Mouse (Mus musculus) ZHBTc4 (cell line): ENCODE measurements around the gene Tln2.

Source experiments
- DNase-seq: peaks from one replicate; pipeline ENCODE4 v3.0.0-alpha.2; 2011; ENCODE audit warnings: low read depth, low spot score

Tln2 gene

DNA sequence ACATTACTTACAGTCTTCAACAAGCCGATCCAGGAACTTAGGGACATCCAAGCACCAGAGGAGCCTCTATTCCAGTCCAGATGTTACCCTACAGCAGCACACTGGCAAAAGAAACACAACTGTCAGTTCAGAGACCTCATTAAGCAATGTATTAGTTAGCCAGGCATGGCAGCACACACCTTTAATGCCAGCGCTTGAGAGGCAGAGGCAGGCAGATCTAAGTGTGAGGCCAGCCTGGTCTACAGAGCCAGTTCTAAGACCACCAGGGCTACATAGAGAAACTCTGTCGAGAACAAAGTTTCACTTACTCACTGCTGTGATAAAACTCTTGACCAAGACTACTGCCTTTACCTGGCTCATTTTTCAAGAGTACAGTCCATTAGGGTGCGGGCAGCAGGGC, at the start of gene Tln2:
TSS of gene Tln2 (minus strand) at position 101 of the 400 bp plus-strand sequence.
- no peak for DNase-seq

DNA sequence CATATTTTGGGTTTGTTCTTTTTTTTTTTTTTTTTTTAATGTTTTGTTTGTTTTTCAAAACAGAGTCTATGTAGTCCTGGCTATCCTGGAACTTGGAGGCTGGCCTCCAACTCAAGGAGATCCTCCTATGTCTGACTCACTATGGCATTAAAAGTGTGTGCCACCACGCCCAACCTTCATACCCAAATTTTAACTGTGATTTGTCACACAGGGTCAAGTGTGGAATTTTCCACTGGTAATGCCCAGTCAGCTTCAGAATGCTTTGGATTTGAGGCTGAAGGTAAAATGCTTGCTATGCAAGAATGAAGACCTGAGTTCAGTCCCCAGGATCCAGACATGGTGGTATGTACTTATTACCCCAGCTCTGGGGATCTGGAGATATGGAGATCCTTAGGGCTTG, 49.7 kb upstream of the Tln2 start:
- DNase-seq: no peak

DNA sequence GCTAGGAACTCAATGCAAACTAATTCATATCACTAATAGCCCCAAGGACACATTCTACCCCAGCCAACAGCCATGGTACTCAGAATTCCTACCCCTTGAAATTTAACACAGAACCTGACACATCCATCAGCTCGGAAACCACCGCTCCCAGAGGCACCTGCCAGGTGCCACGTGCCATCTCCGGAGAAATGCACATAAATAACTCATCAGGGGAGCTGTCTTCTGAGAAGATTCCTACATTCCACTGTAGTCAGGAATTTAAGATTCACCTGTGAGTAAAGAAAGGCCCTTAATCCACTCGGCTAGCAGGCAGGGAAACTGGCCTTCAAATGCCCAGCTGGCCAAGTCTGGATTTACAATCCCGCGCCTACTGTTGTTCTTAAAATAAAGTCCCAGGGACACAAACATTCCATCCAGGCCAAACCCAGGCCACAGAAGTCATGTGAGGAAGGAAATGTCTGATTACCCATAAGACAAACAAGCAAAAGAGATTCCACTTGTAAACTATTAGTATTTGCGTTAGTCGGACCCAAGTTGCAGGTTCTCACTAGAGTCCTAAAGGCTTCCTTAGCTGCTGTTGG, 48.4 kb upstream of the Tln2 start:
- peak; percentile 77 for DNase-seq

DNA sequence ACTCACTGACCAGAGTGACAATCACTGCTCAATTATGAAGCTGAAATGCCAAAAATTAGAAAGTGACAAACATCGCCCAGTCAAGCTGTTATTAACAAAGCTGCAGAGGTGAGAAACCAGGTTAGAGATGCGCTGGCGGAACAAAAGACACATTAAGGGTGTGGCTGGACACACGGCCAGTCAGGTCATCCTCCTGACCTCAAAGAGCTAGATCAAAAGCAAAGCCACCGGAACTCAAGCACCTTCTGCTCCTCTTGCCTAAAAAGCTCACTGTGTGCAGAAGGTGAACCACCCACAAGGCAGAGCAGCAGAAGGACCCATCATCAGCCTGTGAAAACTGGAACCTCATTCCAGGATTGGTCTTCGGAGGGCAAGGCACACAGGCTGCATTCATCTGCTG, 47.8 kb upstream of the Tln2 start:
- DNase-seq: peak; percentile 62

DNA sequence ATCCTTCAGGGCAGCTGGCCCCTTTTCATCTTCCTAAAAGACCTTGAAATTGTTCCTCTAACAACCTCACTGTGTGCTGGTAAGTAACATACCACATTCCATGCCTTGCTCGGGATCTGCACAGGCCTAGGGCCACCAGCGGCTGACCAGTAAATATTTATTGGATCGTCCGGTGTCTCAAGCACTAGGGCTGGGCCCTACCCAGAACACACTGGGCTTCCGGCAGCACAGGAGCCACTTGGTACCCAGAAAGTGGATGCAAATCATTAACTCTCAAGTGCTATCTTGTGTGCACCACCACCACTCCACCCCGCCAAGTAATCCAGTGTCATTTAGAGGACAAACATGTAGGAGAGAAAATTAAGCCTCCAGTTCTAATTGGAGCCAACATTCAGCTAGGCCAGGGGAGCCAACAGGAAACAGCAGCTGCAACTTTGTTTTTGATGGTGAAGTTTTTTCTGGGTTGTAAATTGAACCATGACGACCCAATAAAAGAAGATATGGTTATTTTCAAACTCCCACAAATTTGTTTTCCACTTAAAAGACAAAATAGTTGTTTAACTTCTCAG, 46.4 kb upstream of the Tln2 start:
- DNase-seq: no peak

DNA sequence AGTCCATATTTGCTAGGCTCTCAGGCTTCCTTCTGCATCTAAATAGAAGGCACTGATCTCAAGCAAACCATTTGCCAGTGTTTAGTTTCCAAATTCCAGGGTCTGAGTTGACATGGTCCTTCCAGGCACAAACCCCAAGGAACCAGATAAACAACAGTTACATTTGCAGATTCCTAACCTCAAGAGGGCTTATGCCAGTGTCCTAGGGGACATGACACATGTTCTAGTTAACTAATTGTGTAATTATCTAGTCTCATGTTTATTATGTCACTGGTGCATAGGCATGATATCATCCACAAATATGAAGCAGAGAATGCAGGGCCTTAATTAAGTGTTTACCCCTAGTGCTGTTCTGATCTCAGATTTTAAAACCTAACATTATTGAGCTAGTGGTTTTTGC, 45.4 kb upstream of the Tln2 start:
- no peak for DNase-seq

DNA sequence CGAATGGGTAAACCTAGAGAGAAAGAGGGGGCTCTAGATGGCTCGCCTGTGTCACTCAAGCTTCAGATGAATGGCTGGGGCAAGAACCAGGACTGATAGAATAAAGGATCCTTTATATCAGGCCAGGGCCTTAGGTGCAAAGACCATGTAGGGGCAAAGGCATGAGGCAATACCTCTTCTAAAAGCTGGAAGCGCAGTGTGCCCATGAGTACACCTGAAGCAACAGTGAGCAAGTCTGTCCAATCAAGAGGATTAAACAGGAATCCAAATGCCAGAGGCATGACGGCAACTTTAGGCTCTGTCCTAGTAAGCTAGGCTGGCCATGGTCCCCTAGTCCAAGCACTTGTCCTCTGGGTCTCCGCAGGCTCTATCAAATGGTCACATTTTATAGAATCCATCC, 42.8 kb upstream of the Tln2 start:
- no peak for DNase-seq

DNA sequence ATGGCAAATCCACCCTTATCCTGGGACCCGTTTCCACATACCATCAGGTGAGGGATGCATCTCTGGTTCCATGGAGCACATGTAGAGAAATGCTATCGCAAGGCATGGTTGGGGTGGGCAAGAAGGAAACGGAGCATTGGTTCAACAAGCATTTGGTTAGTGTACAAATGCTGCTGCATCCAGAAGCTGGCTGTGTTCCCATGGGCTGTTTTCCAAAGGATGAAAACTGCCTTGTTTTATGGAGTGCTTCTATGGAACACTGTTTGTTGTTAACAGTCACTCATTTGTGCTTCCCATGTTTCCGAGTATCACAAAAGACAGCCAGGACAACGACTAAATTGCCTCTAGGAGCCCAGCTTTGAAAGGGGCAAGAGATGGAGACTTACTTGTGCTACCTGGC, 35.7 kb upstream of the Tln2 start:
- DNase-seq: no peak

DNA sequence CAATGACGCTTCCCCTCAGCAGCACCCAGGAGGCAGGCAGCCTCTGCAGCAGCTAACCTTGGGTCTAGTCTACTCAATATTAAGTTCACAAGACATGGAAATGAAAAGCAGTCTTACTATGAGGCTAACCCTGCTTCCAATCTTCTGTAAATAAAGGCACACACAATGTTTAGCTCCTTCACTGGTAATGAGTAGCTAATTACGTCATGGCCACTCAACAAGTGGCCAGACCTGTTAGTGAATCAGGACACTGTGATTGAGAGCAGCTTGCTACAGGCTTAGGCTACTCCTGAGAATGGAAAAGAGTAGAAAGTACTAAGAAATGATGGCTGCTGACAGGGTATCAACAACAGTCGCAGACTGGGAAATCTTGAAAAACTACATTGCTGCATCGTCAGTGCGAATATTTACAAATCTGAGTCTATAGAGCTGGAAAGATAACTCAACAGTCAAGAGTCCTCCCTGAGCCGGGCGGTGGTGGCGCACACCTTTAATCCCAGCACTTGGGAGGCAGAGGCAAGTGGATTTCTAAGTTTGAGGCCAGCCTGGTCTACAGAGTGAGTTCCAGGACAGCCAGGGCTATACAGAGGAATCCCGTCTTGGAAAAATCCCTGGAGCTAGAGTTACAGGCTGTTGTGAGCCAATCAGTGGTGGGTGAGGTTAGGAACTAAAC, 34.1 kb upstream of the Tln2 start:
- DNase-seq: no peak

DNA sequence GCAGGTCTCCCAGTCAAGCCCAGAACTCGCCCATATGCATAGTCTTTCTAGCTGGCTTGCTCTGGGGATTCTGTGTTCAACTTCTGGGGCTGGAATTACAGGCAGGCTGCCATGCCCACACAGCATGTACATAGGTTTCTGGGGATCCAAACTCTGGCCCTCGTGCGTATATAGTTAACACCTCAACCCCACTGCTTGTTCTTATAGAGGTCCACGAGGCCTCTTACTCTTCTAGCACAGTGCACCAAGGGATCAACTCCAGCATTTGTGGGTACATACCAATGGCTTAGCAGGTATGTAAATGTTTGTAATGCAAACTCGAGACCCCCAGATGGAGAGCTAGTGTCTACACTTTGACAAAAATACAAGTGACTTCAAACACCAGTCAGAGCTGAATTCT, 33.2 kb upstream of the Tln2 start:
- no peak for DNase-seq

DNA sequence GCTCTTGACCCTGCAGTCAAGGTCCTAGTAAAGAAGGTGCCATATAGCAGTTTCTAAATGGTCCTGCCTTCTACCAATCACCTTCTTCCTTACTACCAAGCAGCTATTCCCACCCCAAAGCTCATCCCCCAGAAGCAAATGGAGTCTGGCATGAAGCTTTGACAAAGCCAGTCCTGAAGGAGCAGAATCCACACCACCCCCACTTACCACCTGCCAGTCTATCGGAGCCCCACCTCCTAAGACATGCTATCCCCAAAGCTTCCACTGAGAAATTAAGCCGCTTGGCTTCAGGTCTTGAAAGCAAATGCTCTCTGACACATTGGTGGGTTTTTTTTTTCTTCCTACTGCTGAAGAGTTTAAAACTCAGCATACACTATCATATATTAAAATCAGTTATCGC, 27.6 kb upstream of the Tln2 start:
- DNase-seq: no peak

DNA sequence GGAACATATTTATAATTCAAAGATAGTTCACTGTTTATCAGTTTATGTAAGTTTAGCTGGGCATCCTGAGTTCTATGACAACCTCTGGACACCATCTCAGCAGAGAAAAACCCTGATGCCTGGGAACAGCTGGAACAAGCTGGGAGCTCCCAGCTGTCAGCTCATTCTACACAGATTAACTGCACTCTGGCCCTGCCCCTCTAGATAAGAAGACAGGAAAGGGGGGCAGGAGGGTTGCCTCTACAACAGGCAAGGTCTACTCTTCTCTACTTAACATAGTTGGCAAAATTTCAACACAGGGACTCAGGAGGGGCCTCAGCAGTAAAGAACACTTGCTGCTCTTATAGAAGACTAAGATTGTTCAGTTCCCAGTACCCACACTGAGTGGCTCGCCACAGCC, 27.0 kb upstream of the Tln2 start:
- DNase-seq: no peak

DNA sequence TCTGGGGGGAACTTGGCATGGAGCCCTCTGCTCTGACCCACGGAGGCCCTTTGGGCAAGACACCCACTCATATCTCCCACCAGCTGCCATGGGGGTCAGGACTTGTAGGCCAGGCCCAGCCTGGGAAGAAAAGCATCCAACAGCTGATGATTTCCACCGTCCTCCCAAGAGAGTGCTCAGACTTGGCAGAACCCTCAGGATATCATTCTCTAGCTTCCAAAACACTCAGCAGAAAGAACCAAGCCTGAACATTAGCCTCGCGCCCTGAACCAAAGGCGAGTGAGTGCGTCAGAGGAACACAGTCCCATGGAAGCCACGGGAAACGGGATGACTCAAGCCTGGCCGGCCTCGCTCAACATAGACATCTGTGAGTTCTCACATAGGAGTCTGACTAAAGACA, 25.4 kb upstream of the Tln2 start:
- no peak for DNase-seq

DNA sequence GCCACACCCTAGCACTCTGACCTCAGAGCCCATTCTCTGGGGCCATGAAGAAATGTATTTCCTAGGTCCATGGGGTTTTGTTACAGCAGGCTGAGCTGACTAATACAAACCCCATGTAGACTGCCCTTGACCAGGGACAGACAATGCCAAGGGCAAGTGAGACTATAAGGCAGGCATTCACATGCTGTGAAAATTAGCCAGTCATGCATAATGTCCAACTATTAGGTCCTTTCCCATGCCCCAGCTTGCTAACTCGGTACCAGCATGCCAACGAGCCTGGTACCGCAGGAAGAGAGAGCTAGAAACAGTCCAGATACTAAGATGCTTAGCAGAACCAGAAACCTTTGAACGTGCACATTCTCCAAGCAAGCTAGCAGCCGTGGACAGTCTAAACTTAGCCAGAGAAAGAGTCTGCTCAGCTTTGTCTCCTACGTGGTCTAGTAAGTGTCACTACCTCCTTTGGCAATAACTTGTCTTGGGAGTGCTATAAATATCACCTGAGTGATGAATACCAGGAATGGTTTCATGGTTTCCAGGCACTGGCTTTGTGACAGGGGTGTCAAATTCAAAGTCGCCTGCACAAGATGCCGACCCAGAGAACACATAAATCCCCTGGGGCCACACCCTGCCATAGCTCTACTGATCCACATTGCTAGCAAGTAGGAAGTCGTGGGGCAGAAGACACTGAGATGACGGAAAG, 22.2 kb upstream of the Tln2 start:
- DNase-seq: peak; percentile 4

DNA sequence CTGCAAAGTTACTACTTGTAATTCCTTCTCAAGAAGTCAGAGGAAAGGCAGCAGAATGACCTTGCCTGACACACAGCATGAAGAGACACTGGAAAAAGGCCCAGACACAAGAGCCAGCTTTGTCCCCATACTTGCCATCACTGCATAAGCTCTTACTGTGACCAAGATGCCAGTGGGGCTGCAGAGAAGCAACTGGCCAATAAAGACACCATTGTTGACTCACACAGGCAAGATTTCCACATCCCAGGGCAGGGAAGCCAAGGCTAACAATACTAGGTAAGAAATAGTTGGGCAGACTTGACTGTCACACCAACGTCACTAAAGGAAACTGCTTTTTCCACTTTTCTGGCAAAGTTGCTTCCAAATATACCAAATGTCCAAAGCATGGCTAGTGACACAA, 20.0 kb upstream of the Tln2 start:
- DNase-seq: no peak

DNA sequence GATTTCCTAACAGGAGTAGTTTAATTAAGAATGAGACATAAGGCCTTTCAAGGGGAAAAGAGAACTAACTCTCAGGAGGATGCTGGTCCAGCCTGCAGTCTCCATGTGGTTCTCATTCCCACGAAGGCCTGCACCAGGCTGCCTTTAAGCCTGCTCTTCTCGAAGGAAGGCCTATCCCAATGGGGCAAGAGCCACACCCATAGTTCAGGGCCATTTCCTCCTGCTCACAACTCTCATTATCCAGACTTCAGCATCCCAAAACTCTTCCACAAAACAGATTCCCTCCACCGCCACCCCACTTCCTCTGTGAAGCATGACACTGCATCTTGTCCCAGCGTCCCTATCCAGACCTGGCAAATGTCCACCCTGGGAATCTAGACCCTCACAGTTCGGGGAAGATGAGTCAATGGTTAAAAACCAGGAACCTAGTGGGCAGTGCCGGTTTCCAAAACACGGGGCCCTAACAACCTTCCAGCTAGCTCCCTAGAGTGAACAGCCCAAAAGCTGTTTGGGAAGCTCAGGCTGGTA, 15.3 kb upstream of the Tln2 start:
- peak; percentile 7 for DNase-seq

DNA sequence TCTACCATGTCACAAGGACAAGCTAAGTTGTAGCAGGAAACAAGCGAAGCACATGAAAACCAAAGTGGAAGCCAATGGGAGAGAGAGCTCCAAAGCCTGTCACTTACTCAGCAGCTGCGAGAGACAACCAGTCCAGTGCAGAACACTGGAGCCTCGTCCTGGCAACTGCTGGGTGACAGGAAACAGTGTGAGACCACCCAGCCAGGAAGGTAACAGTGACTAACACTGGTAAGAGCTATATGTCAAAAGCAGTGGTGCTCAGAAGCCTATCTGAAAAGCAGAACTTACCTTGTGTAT, 14.1 kb upstream of the Tln2 start:
- no peak for DNase-seq

DNA sequence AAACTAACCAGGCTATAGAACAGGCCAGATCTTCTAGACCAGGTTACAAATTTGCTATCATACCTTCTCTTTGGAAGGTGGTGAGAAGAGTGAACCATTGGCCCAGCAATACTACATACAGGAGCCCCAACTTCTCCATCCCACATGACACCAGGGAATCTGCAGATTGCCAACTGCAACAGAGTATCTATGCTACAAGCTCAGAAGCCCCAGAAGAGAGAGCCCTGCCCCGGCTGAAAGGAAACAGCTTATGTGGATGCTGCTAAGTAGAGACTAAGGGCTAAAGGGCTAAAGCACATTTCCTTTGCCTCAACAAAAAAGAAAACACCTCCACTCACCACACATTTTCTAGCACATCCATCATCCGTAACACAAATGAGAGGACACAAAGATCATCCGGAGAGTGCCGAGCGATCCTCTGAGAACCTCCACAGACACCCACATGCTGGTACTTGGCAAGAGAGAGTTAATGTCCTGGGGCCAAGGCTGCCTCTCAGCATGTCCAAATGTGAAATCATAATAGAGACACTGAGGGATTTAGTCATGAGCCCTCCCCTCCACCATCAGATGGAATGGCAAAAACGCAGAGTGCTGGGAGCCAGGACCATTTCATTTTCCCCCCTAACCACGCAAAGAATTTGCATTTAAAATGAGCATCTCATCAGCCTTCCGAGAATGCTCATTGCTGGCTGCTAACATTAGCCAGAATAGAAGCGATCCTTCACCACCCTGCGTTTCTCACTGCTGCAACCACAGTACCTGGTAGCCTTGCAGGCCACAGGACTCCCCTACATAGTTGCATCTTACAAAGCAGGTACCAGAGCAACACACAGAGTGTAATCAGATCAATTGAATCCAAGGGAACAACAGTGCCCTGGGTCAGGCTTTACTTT, 13.5 kb upstream of the Tln2 start:
- DNase-seq: no peak

DNA sequence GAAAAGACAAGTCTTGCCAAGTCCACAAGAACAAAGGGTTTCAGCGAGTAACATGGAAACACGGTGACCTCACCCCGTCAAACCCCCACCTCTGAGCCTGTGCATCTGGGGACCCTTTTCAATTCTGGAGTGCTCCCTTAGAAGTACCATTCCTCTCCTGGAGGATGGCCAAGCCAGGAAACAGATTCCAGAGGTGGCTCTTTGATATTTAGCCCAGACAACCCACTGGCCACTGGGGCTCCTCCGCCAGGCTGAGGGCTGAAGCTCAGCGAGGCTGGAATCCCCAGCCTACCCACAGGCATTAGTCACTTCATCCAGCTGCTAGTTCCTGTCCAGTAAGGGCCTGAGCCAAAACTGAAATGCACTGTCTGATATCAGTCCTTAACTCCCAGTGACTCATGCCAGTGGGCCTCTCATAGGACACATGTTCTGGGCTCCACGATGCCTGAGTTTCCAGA, 6.3 kb upstream of the Tln2 start:
- no peak for DNase-seq

DNA sequence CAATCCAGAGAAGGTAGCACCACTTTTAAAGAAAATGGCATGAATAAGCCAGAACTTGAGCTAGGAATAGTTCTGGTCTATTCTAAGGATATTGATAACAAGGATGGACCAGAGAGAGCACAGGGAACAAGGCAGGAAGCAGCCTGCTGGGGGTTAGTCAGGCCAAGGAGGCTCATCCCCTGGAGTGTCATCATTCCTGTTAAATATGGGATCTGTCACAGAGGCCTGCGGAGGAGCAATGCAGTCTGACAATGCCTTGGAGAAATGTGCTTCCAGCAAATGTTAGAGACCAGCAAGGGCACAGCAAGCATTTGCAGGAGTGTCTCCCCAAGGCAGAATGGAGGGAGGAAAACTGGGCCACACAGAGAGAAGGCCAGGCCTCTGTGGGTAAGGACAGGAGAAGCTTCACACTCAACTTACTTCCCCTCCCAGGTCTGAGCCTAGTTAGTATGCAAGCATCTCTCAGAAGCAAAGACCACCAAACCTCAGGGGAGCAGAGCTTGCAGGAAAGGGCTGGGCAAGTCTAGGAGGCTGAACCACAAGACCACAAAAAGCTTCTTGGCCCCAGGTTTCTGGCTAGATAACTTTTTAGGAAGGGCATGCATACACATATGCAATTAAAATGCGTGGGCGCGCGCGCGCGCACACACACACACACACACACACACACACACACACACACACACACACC, 9.5 kb downstream of the Tln2 start:
- no peak for DNase-seq

DNA sequence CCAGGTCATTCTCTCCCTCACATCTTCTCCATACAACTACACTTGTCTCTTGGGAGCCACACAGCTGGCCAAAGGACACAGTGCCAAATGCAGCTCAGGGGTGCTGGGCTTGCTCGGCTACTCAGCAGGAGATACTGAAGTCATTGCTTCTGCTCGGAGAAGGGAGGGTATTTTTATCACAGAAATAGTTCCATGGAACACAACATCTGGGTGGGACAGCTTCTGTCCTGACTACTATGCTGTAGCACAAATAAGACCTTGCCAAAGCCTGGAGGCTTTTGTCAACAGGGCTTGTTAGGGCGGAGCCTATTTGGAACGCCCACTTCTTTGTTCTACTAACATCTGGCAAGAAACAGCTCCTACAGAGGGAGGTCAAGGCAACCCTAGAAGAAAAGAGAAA, 10.2 kb downstream of the Tln2 start:
- peak; percentile 91 for DNase-seq
